Mouse (Mus musculus): Measurements from ENCODE around the gene Arhgap18. TPM values are rescaled to one million over a fixed set of nuclear protein-coding genes. Genes with fewer than 3 reads are reported as not detected.

Gene Arhgap18
- polyA plus RNA-seq (2012; rRNA removed) (2.3 and 3.5 TPM in 2 replicates), polyA plus RNA-seq (2014; fragmentation: Nextera tagmentation; extraction: Ambion mirVana) (6.8 and 9.0 TPM in 2 replicates)

DNA sequence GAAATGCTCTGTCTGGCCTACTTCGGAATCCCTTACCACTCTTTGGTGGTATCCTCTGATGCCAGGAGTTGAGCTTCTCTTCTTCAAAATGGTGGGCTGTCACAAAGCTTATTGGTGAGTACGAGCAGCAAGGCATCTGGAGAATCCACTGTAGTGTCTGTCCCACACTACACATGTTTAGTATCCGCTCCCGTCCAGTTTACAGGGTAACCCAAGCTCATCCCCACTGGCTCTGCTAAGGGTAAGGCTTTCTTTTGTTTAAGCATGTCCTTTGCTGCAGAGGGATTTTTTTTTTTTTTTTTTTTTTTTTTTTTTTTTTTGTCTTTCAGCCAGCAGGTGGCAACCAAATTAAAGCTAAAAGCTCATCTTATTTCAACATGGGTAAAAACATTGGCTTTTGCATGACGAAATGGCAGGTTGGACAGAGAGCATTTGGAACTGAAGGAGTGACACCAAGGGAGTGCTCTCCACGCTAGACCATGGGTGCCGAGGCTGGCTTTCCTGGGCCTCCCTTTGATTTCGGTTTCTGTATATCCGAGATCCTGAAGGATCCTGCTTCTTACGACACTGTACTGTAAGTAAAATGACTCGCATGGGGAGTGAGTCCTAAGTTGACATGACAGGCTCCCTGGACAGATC, at the start of gene Arhgap18:
Gene Arhgap18 (plus strand): TSS at position 493 of the 639 bp plus-strand sequence.
- Histone ChIP-seq H3K9me3 (ENCODE audit: control insufficient read depth, low read length) (no peaks in the 10 kb centered on the region), H3K9ac (replicated peaks) (no peak within 1 kb of the TSS), H3K27me3 (ENCODE audit: control insufficient read depth, insufficient read depth, low read length) (no peaks in the 10 kb centered on the region), H3K4me3 (ENCODE audit: insufficient read depth in 1 of 2, low read depth in 2 of 2, low read length in 2 of 2) (no peak within 1 kb of the TSS), H3K36me3 (replicated peaks; ENCODE audit: control insufficient read depth, insufficient read depth, low read depth) (no peaks in the 10 kb centered on the region), H3K4me2 (ENCODE audit: low read depth) (no peak within 1 kb of the TSS), H3K27ac (no peak within 1 kb of the TSS), H3K4me1 (replicated peaks; ENCODE audit: control insufficient read depth in 2 of 2, insufficient read depth in 2 of 2, low read length in 1 of 2) (no peaks in the 10 kb centered on the region; a peak in 1 of 4 replicates)
- TF ChIP-seq EP300 (IDR thresholded peaks at IDR 0.05; ENCODE audit: low read depth): no peak
- no peak; the same call in 1 of the 2 replicates for TF ChIP-seq CTCF (IDR thresholded peaks at IDR 0.05; ENCODE audit: low read depth)
- 62% methylated on average over 11 of the region's 11 CpGs for WGBS (ENCODE audit: insufficient replicate concordance)
- DNase-seq (ENCODE audit: low read depth in 3 of 3, low spot score in 3 of 3) (no peak), ATAC-seq (ENCODE audit: insufficient read depth) (no peak)

DNA sequence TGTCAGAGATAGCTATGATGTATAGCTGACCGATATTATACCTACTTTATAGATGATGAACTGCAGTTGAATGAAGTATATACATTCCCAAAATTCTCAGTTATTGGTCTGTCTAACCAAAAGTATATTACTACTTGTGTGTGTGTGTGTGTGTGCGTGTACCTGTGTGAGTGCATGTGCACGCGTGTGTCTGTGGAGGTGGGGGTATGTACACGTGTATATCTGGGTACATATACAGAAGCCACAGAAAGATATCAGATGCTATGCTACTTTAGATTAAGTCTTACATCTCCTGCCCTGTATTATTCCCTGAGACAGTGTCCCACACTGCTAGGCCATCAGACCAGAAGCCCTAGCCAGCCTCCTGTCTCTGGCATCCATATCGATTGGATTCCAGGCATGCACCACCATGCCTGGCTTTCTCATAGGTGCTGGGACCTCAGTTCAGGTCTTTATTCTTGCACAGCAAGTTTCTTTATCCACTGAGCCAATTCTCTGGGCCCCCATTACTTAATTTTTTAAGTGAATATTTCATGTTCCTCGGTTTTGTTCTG, 42.7 kb upstream of the Arhgap18 start:
- ATAC-seq (ENCODE audit: insufficient read depth): no peak
- no peak overlapping the region for H3K4me2 ChIP-seq (ENCODE audit: low read depth)
- H3K36me3 ChIP-seq (replicated peaks; ENCODE audit: control insufficient read depth, insufficient read depth, low read depth): no peaks in the 10 kb centered on the region
- H3K9ac ChIP-seq (replicated peaks): no peak overlapping the region
- DNase-seq (ENCODE audit: low read depth in 3 of 3, low spot score in 3 of 3): no peak
- no peaks in the 10 kb centered on the region for H3K4me1 ChIP-seq (replicated peaks; ENCODE audit: control insufficient read depth in 2 of 2, insufficient read depth in 2 of 2, low read length in 1 of 2)
- no peaks in the 10 kb centered on the region for H3K9me3 ChIP-seq (ENCODE audit: control insufficient read depth, low read length)
- 69% methylated on average over 7 of the region's 7 CpGs for WGBS (ENCODE audit: insufficient replicate concordance)
- TF ChIP-seq CTCF (IDR thresholded peaks at IDR 0.05; ENCODE audit: low read depth): no peak
- no peak for TF ChIP-seq EP300 (IDR thresholded peaks at IDR 0.05; ENCODE audit: low read depth)
- no peaks in the 10 kb centered on the region for H3K27me3 ChIP-seq (ENCODE audit: control insufficient read depth, insufficient read depth, low read length)
- no peak overlapping the region for H3K4me3 ChIP-seq (ENCODE audit: insufficient read depth in 1 of 2, low read depth in 2 of 2, low read length in 2 of 2)
- no peak overlapping the region for H3K27ac ChIP-seq

DNA sequence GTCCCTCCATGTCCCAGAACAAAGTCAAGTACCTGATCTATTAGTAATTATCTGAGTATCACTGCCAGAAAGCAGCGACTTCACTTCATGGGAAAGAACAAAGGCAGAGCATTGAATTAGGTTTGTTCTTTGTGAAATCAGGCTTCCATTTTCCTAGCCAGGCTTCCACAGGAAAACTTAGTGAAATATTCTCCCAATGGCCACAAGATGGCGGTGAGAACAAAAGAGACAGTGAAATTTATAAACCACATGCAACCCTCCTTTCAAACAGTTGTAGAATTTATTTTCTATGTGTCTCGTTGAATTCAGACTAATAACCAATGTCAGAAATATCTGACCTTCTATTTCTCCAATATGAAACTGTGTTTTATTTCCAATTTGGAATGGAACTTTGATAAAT, 42.2 kb upstream of the Arhgap18 start:
- no peaks in the 10 kb centered on the region for H3K27me3 ChIP-seq (ENCODE audit: control insufficient read depth, insufficient read depth, low read length)
- no peaks in the 10 kb centered on the region for H3K36me3 ChIP-seq (replicated peaks; ENCODE audit: control insufficient read depth, insufficient read depth, low read depth)
- ATAC-seq (ENCODE audit: insufficient read depth): no peak
- no peaks in the 10 kb centered on the region for H3K9me3 ChIP-seq (ENCODE audit: control insufficient read depth, low read length)
- H3K4me1 ChIP-seq (replicated peaks; ENCODE audit: control insufficient read depth in 2 of 2, insufficient read depth in 2 of 2, low read length in 1 of 2): no peaks in the 10 kb centered on the region
- no peak overlapping the region for H3K27ac ChIP-seq
- no peak overlapping the region for H3K9ac ChIP-seq (replicated peaks)
- H3K4me3 ChIP-seq (ENCODE audit: insufficient read depth in 1 of 2, low read depth in 2 of 2, low read length in 2 of 2): no peak overlapping the region
- WGBS (ENCODE audit: insufficient replicate concordance): under 1% methylated on average over 3 of the region's 3 CpGs
- peak in 2 of 3 experiments; percentile 1 to 17 for DNase-seq (ENCODE audit: low read depth in 3 of 3, low spot score in 3 of 3)
- H3K4me2 ChIP-seq (ENCODE audit: low read depth): no peak overlapping the region
- TF ChIP-seq CTCF (IDR thresholded peaks at IDR 0.05; ENCODE audit: low read depth) (peak; percentile 44; the same call in 1 of the 2 replicates), EP300 (IDR thresholded peaks at IDR 0.05; ENCODE audit: low read depth) (no peak)

DNA sequence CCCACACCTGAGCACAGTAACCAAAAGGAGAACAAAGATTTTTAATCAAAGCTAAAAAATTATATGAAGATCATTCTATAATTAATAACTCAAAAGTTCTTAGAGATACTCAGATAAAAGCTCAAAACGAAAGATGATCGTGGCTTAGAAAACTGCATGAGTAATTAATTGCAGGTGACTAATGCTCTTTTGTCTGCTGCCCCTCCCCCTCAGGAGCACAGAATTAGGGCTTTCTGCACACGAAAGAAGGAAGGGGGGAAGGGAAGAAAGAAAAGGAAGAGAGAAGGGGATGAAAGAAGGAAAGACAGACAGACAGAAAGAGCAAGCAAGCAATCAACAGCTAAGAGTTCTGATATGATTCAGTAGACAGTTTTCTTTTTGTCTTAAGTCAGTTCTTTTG, 39.2 kb upstream of the Arhgap18 start:
- Histone ChIP-seq H3K36me3 (replicated peaks; ENCODE audit: control insufficient read depth, insufficient read depth, low read depth) (no peaks in the 10 kb centered on the region), H3K9ac (replicated peaks) (no peak overlapping the region), H3K4me2 (ENCODE audit: low read depth) (no peak overlapping the region)

DNA sequence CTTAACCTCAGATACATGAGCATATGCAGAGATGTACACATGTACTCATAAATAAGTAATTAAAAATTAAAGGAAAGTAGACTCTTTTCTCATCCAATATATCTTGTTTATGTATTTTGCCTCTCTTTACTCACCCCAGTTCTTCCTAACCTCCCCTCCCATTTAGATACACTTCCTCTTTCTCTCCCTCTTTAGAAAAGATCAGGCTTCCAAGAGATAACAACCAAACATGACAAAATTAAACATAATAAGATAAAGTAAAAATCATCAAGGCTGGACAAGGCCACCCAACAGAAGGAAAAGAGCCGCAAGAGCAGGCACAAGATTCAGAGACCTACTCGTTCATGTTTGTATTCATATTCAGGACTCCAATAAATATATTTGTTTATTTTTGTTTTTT, 28.5 kb upstream of the Arhgap18 start:
- no peak overlapping the region for H3K4me2 ChIP-seq (ENCODE audit: low read depth)
- H3K36me3 ChIP-seq (replicated peaks; ENCODE audit: control insufficient read depth, insufficient read depth, low read depth): no peaks in the 10 kb centered on the region
- no peak overlapping the region for H3K9ac ChIP-seq (replicated peaks)
- TF ChIP-seq EP300 (IDR thresholded peaks at IDR 0.05; ENCODE audit: low read depth): no peak
- TF ChIP-seq CTCF (IDR thresholded peaks at IDR 0.05; ENCODE audit: low read depth): no peak
- DNase-seq (ENCODE audit: low read depth in 3 of 3, low spot score in 3 of 3) (no peak), ATAC-seq (ENCODE audit: insufficient read depth) (no peak)
- no peaks in the 10 kb centered on the region for H3K4me1 ChIP-seq (replicated peaks; ENCODE audit: control insufficient read depth in 2 of 2, insufficient read depth in 2 of 2, low read length in 1 of 2)
- H3K27me3 ChIP-seq (ENCODE audit: control insufficient read depth, insufficient read depth, low read length): no peaks in the 10 kb centered on the region
- no peaks in the 10 kb centered on the region for H3K9me3 ChIP-seq (ENCODE audit: control insufficient read depth, low read length)
- 66% methylated on average over 2 of the region's 2 CpGs for WGBS (ENCODE audit: insufficient replicate concordance)
- no peak overlapping the region for H3K27ac ChIP-seq
- no peak overlapping the region for H3K4me3 ChIP-seq (ENCODE audit: insufficient read depth in 1 of 2, low read depth in 2 of 2, low read length in 2 of 2)

More for the DNA sequence above, 39.2 kb upstream of the Arhgap18 start:
- DNase-seq (ENCODE audit: low read depth in 3 of 3, low spot score in 3 of 3) (no peak), ATAC-seq (ENCODE audit: insufficient read depth) (no peak)
- WGBS (ENCODE audit: insufficient replicate concordance): 36% methylated on average over 3 of the region's 3 CpGs
- Histone ChIP-seq H3K27ac (no peak overlapping the region), H3K4me1 (replicated peaks; ENCODE audit: control insufficient read depth in 2 of 2, insufficient read depth in 2 of 2, low read length in 1 of 2) (no peaks in the 10 kb centered on the region), H3K27me3 (ENCODE audit: control insufficient read depth, insufficient read depth, low read length) (no peaks in the 10 kb centered on the region), H3K4me3 (ENCODE audit: insufficient read depth in 1 of 2, low read depth in 2 of 2, low read length in 2 of 2) (no peak overlapping the region), H3K9me3 (ENCODE audit: control insufficient read depth, low read length) (no peaks in the 10 kb centered on the region)
- TF ChIP-seq CTCF (IDR thresholded peaks at IDR 0.05; ENCODE audit: low read depth) (no peak), EP300 (IDR thresholded peaks at IDR 0.05; ENCODE audit: low read depth) (no peak)
